Mouse (Mus musculus) CH12.LX (cell line): ENCODE data around the gene Taar8a. TPM values are rescaled to one million over a fixed set of nuclear protein-coding genes. Genes with fewer than 3 reads are reported as not detected.

Experiments
- DNase-seq: peaks from one replicate; pipeline ENCODE4 v3.0.0-alpha.2; 2013; ENCODE audit errors: extremely low read depth
- H3K27ac ChIP-seq: 2 replicates; pipeline ENCODE4 v1.5.1; 2012; ENCODE audit warnings: low read depth, mild to moderate bottlenecking, control low read depth, moderate library complexity; ENCODE audit not compliant: insufficient read depth
- H3K27me3 ChIP-seq: replicated peaks from 2 replicates; pipeline ENCODE3; 2012; ENCODE audit warnings: inconsistent platforms
- H3K36me3 ChIP-seq, 2 experiments: replicated peaks in 1 of 2; 2 replicates each; pipeline versions ENCODE3 to v1.6.1; 2012; ENCODE audit warnings: inconsistent platforms in 1 of 2, low read length in 1 of 2, mild to moderate bottlenecking in 1 of 2, mixed read lengths in 1 of 2, moderate library complexity in 1 of 2; ENCODE audit not compliant: control insufficient read depth in 1 of 2, insufficient read depth in 1 of 2
- H3K4me1 ChIP-seq, 2 experiments: 2 replicates each; pipeline ENCODE4 v1.6.1; 2012; ENCODE audit warnings: inconsistent platforms in 1 of 2, moderate library complexity in 1 of 2; ENCODE audit not compliant: insufficient read depth in 2 of 2, control insufficient read depth in 1 of 2
- H3K4me2 ChIP-seq: 2 replicates; pipeline ENCODE4 v1.6.1; 2012; ENCODE audit warnings: low read depth, mild to moderate bottlenecking, control low read depth; ENCODE audit not compliant: poor library complexity, insufficient read depth, severe bottlenecking
- H3K4me3 ChIP-seq, 3 experiments: fragments of 150-350 bp in 1 of 3; sonication (generic) in 1 of 3; replicated peaks in 1 of 3; 2 replicates each; pipeline versions ENCODE3 to v1.5.1; 2011 to 2012; ENCODE audit warnings: low read depth in 2 of 3, low read length in 2 of 3, mild to moderate bottlenecking in 2 of 3, moderate library complexity in 2 of 3, control low read depth in 1 of 3, improper control_type of control experiment in 1 of 3, inconsistent platforms in 1 of 3, mixed read lengths in 1 of 3; ENCODE audit not compliant: poor library complexity in 1 of 3
- H3K79me2 ChIP-seq: replicated peaks from 2 replicates; pipeline ENCODE4 v1.6.1; 2012; ENCODE audit warnings: mild to moderate bottlenecking, moderate library complexity; ENCODE audit not compliant: control insufficient read depth, poor library complexity, insufficient read depth, severe bottlenecking; ENCODE audit errors: extremely low read depth
- H3K9ac ChIP-seq: 2 replicates; pipeline ENCODE4 v1.6.1; 2012; ENCODE audit warnings: low read depth, mild to moderate bottlenecking, control low read depth, moderate library complexity; ENCODE audit not compliant: insufficient read depth
- H3K9me3 ChIP-seq: replicated peaks from 2 replicates; pipeline ENCODE3; 2012; ENCODE audit warnings: low read length, inconsistent platforms, mixed read lengths
- BHLHE40 ChIP-seq: IDR thresholded peaks from 2 replicates; pipeline ENCODE4 v1.6.1; 2011; ENCODE audit warnings: mild to moderate bottlenecking, low read depth, low read length, improper control_type of control experiment
- CHD1 ChIP-seq: IDR thresholded peaks from 2 replicates; pipeline ENCODE4 v1.6.1; 2012; ENCODE audit warnings: low read depth, low read length, improper control_type of control experiment, inconsistent platforms
- CTCF ChIP-seq, 2 experiments: IDR thresholded peaks in 1 of 2; conservative IDR thresholded peaks in 1 of 2; 2 replicates each; pipeline ENCODE4 v1.5.1; 2011 to 2012; ENCODE audit warnings: low read depth in 2 of 2, low read length in 2 of 2, improper control_type of control experiment in 1 of 2, inconsistent platforms in 1 of 2, mild to moderate bottlenecking in 1 of 2, moderate library complexity in 1 of 2
- ETS1 ChIP-seq: conservative IDR thresholded peaks from 2 replicates; pipeline ENCODE4 v1.6.1; 2012; ENCODE audit warnings: low read depth, mild to moderate bottlenecking, inconsistent platforms, low read length, improper control_type of control experiment, moderate library complexity
- IRF4 ChIP-seq: IDR thresholded peaks from 2 replicates; pipeline ENCODE4 v1.6.1; 2014; ENCODE audit warnings: low read depth, mild to moderate bottlenecking, inconsistent platforms, low read length, improper control_type of control experiment
- JUND ChIP-seq: conservative IDR thresholded peaks from 2 replicates; pipeline ENCODE4 v1.6.1; 2011; ENCODE audit warnings: low read depth, low read length, improper control_type of control experiment
- MAFK ChIP-seq: IDR thresholded peaks from 2 replicates; pipeline ENCODE4 v1.6.1; 2011; ENCODE audit warnings: low read length, improper control_type of control experiment; ENCODE audit not compliant: insufficient replicate concordance
- MAX ChIP-seq: IDR thresholded peaks from 2 replicates; pipeline ENCODE4 v1.6.1; 2011; ENCODE audit warnings: low read length, improper control_type of control experiment
- MEF2A ChIP-seq: IDR thresholded peaks from 2 replicates; pipeline ENCODE4 v1.6.1; 2014; ENCODE audit warnings: low read depth, mild to moderate bottlenecking, inconsistent platforms, low read length, improper control_type of control experiment, borderline replicate concordance
- MXI1 ChIP-seq: IDR thresholded peaks from 2 replicates; pipeline ENCODE4 v1.6.1; 2011; ENCODE audit warnings: mild to moderate bottlenecking, low read depth, low read length, improper control_type of control experiment
- NELFE ChIP-seq: IDR thresholded peaks from 2 replicates; pipeline ENCODE4 v1.6.1; 2011; ENCODE audit warnings: low read depth, low read length, improper control_type of control experiment
- NRF1 ChIP-seq: IDR thresholded peaks from 2 replicates; pipeline ENCODE4 v1.6.1; 2014; ENCODE audit warnings: low read depth, mild to moderate bottlenecking, inconsistent platforms, low read length, improper control_type of control experiment, moderate library complexity
- PAX5 ChIP-seq: IDR thresholded peaks from 2 replicates; pipeline ENCODE4 v1.6.1; 2012; ENCODE audit warnings: low read length, inconsistent platforms, mixed read lengths
- POLR2AphosphoS2 ChIP-seq: IDR thresholded peaks from 2 replicates; pipeline ENCODE4 v1.6.1; 2011; ENCODE audit warnings: low read depth, low read length, improper control_type of control experiment
- RCOR1 ChIP-seq: conservative IDR thresholded peaks from 2 replicates; pipeline ENCODE4 v1.6.1; 2012; ENCODE audit warnings: low read depth, mild to moderate bottlenecking, inconsistent platforms, low read length, improper control_type of control experiment
- SMC3 ChIP-seq: IDR thresholded peaks from 2 replicates; pipeline ENCODE4 v1.6.1; 2011; ENCODE audit warnings: low read depth, low read length, improper control_type of control experiment
- TBP ChIP-seq: conservative IDR thresholded peaks from 2 replicates; pipeline ENCODE4 v1.6.1; 2011; ENCODE audit warnings: low read depth, low read length, improper control_type of control experiment
- UBTF ChIP-seq: IDR thresholded peaks from 2 replicates; pipeline ENCODE4 v1.6.1; 2012; ENCODE audit warnings: low read depth, mild to moderate bottlenecking, inconsistent platforms, low read length, improper control_type of control experiment, moderate library complexity
- USF1 ChIP-seq: IDR thresholded peaks from 2 replicates; pipeline ENCODE4 v1.6.1; 2014; ENCODE audit warnings: low read depth, mild to moderate bottlenecking, inconsistent platforms, low read length, improper control_type of control experiment
- ZKSCAN1 ChIP-seq: IDR thresholded peaks from 2 replicates; pipeline ENCODE4 v1.6.1; 2012; ENCODE audit warnings: low read depth, inconsistent platforms, low read length, improper control_type of control experiment, borderline replicate concordance
- ZMIZ1 ChIP-seq: IDR thresholded peaks from 2 replicates; pipeline ENCODE4 v1.6.1; 2012; ENCODE audit warnings: low read depth, mild to moderate bottlenecking, inconsistent platforms, low read length, improper control_type of control experiment
- ZNF384 ChIP-seq: IDR thresholded peaks from 2 replicates; pipeline ENCODE4 v1.6.1; 2012; ENCODE audit warnings: low read depth, low read length, improper control_type of control experiment, inconsistent platforms
- dilution Hi-C: fragments of 300-500 bp; cut with MboI; formaldehyde crosslinking; loops from 2 replicates; pipeline ENCODE4 v1.14.3; 2020; ENCODE audit warnings: low sequenced_read_pairs; ENCODE audit not compliant: extremely low pct_unique_long_range_greater_than_20kb, extremely low pct_ligation_motif_present
- in situ Hi-C: fragments of 300-500 bp; cut with MboI; formaldehyde crosslinking; loops from 3 replicates; pipeline ENCODE4 v1.14.3; 2019; ENCODE audit warnings: low sequenced_read_pairs, low pct_ligation_motif_present, low pct_unique_long_range_greater_than_20kb, mixed read lengths
- polyA plus RNA-seq: library from polyadenylated mRNA; unstranded; fragments of >175 nt; gene quantifications from 2 replicates; pipeline ENCODE4 v1.2.1, GENCODE M21; 2012; ENCODE audit warnings: low read depth; ENCODE audit not compliant: insufficient read length
- total RNA-seq, 2 experiments: library from RNA; depleted of rRNA; stranded (reverse); fragments of 300-350 nt in 1 of 2; fragments of >200 nt in 1 of 2; gene quantifications; 2 replicates each; pipeline ENCODE4 v1.2.3; 2012 to 2014

The Taar8a gene
- total and polyA plus RNA-seq, 3 experiments = not detected

DNA sequence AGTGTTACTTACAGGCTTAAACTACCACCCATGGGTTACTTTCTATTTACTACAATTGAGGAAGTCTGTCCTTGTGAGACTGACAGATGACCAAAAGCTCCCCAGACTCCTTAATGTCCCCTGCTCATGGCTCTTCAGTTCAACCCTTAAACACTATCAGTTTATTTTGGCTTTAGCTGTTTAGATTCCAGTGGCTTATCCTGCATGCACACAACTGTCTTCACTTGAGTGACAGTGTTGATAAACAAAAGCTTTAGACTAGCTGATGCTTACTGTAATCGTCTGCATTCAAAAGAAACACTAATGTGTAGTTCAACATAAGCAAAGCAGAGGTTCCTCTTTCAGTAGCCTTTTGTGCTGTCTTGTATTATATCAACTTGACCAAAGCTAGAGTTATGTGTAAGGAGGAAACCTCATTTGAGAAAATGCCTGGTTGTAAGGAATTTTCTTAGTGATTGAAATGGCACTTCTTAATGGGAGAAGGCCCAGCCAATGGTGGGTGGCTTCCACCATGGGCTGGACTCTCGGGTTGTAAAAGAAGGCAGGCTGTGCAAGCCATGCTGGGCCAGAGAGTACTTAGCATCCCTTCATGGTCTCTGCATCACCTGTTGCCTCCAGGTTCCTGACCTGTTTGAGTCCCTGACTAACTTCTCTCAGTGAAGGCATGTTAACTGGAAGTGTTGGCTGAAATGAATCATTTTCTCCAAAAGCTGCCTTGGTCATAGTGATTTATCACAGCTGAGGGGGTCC, 36.0 kb upstream of the Taar8a start:
- no peaks in the 10 kb centered on the region for H3K79me2 ChIP-seq
- no peak overlapping the region for H3K27ac ChIP-seq
- no peak overlapping the region for H3K4me2 ChIP-seq
- no peak for DNase-seq
- no peaks in the 10 kb centered on the region for H3K4me1 ChIP-seq
- no peak for TF ChIP-seq ZKSCAN1
- TF ChIP-seq UBTF = no peak
- TF ChIP-seq ETS1 = no peak
- no peak for TF ChIP-seq NRF1
- no peak for TF ChIP-seq CTCF (conservative IDR thresholded peaks at IDR 0.05 in 1 of 2, IDR thresholded peaks at IDR 0.05 in 1 of 2; ENCODE audit: low read depth in 2 of 2, low read length in 2 of 2)
- no peak for TF ChIP-seq MAFK
- no peak for TF ChIP-seq USF1
- no peak for TF ChIP-seq IRF4
- TF ChIP-seq PAX5 = no peak
- no peak for TF ChIP-seq NELFE
- dilution Hi-C loops (no loop called here), in situ Hi-C loops (no loop called here)
- H3K9me3 ChIP-seq = no peaks in the 10 kb centered on the region
- H3K4me3 ChIP-seq = no peak overlapping the region
- no peak overlapping the region for H3K9ac ChIP-seq
- H3K36me3 ChIP-seq = no peaks in the 10 kb centered on the region
- no peaks in the 10 kb centered on the region for H3K27me3 ChIP-seq

DNA sequence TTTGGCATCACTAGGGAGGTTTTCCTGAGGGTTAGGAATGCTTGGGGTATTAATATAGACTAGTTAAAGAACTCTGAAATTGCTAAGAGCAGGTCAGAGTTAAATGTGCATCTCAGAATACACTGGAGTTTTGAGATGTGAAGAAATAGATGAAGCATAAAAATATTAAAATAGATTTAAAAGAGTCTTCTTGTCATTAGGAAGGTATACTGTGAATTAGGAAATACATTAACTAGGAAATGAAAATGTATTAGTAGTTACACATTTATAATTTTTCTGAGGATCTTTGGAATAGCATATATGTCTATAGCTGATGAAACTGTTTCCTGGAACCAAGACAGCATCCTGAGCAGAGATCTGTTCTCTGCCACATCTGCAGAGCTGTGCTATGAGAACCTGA, 27.1 kb upstream of the Taar8a start, which contains the start of gene Taar7f:
Gene Taar7f, plus strand, starts transcription at position 301 of the 400 bp plus-strand sequence.
- Histone ChIP-seq H3K27ac (no peak within 1 kb of the TSS), H3K9ac (no peak within 1 kb of the TSS), H3K27me3 (no peaks in the 10 kb centered on the region), H3K79me2 (no peaks in the 10 kb centered on the region), H3K36me3 (no peaks in the 10 kb centered on the region), H3K4me2 (no peak within 1 kb of the TSS), H3K9me3 (no peaks in the 10 kb centered on the region), H3K4me3 (no peak within 1 kb of the TSS), H3K4me1 (no peaks in the 10 kb centered on the region)
- in situ Hi-C loops (no loop called here), dilution Hi-C loops (no loop called here)
- TF ChIP-seq SMC3 = no peak
- no peak for TF ChIP-seq MAX
- TF ChIP-seq BHLHE40 = no peak
- TF ChIP-seq MEF2A = no peak
- TF ChIP-seq ZNF384 = no peak
- no peak for TF ChIP-seq CTCF (conservative IDR thresholded peaks at IDR 0.05 in 1 of 2, IDR thresholded peaks at IDR 0.05 in 1 of 2; ENCODE audit: low read depth in 2 of 2, low read length in 2 of 2)
- TF ChIP-seq CHD1 = no peak
- no peak for TF ChIP-seq JUND
- TF ChIP-seq TBP = no peak
- TF ChIP-seq ETS1 = no peak
- TF ChIP-seq NRF1 = no peak
- no peak for TF ChIP-seq POLR2AphosphoS2
- no peak for TF ChIP-seq RCOR1
- no peak for TF ChIP-seq ZMIZ1
- TF ChIP-seq MXI1 = no peak
- DNase-seq = no peak
